25 mouse cellular contexts compared by ENCODE assay signal in genomic region chr2:104332707-104333106, GRCm38 (mm10).
A peak's percentile ranks its signal among the peaks of the same experiment; 100 is the strongest.
DNase-seq lines count a peak whose midpoint lies in the region; ATAC-seq and TF ChIP-seq lines count a peak whose summit lies in the region.
"Had no signal": no experiment of that assay in that cellular context is flagged by ENCODE, and none has a peak within 500 bp of the region (broad histone marks: within the 10 kb centered on the region; RNA-seq: fewer than 3 reads in every experiment).

No protein-coding gene starts in this region.

- H3K9me3 ChIP-seq in neural tube, embryonic 13.5 days, result no peaks in the 10 kb centered on the region
- H3K9me3 ChIP-seq in neural tube, embryonic 15.5 days (replicated peaks), result no peaks in the 10 kb centered on the region
- H3K9me3 ChIP-seq: embryonic facial prominence, embryonic 10.5 days; embryonic facial prominence, embryonic 13.5 days; forebrain, embryonic 12.5 days; forebrain, embryonic 15.5 days; G1E; hindbrain, embryonic 12.5 days; hindbrain, embryonic 15.5 days had no signal

- no peak for TF ChIP-seq CTCF in left cerebral cortex, adult 2 months (IDR thresholded peaks at IDR 0.05)

- no peaks in the 10 kb centered on the region for H3K27me3 ChIP-seq in neural tube, embryonic 13.5 days
- no peaks in the 10 kb centered on the region for H3K27me3 ChIP-seq in neural tube, embryonic 15.5 days (replicated peaks)
- H3K27me3 ChIP-seq: CH12.LX; embryonic facial prominence, embryonic 13.5 days; forebrain, embryonic 12.5 days; forebrain, embryonic 15.5 days; hindbrain, embryonic 12.5 days; hindbrain, embryonic 15.5 days had no signal

- intact Hi-C loops in left cerebral cortex, adult 2 months (cut with DNase I), result loop anchor here (5.0 to 10.0 kb wide), 3 partner anchors 75 to 162 kb away; partner anchors contain the start of gene Hipk3
- intact Hi-C loops in left cerebral cortex, postnatal 4 days (cut with DNase I), result loop anchor here (10.0 kb wide), 1 partner anchor 72 kb away; no protein-coding TSS in a partner anchor

- no peak overlapping the region for H3K9ac ChIP-seq in neural tube, embryonic 13.5 days
- no peak overlapping the region for H3K9ac ChIP-seq in neural tube, embryonic 15.5 days (replicated peaks)
- H3K9ac ChIP-seq: embryonic facial prominence, embryonic 13.5 days; forebrain, embryonic 12.5 days; forebrain, embryonic 15.5 days; hindbrain, embryonic 12.5 days; hindbrain, embryonic 15.5 days had no signal

- no peaks in the 10 kb centered on the region for H3K36me3 ChIP-seq in neural tube, embryonic 13.5 days
- no peaks in the 10 kb centered on the region for H3K36me3 ChIP-seq in neural tube, embryonic 15.5 days
- H3K36me3 ChIP-seq: embryonic facial prominence, embryonic 10.5 days; embryonic facial prominence, embryonic 13.5 days; forebrain, embryonic 12.5 days; forebrain, embryonic 15.5 days; G1E; hindbrain, embryonic 12.5 days; hindbrain, embryonic 15.5 days had no signal

- H3K27ac ChIP-seq in left cerebral cortex, adult 2 months, result peak overlapping the region; percentile 69
- 0 out of 2 replicates have a peak overlapping the region, but pooled peaks have one; percentile 4 for H3K27ac ChIP-seq in neural tube, embryonic 13.5 days (replicated peaks)
- H3K27ac ChIP-seq in neural tube, embryonic 15.5 days (replicated peaks), result 0 out of 2 replicates have a peak overlapping the region, but pooled peaks have one; percentile 13
- H3K27ac ChIP-seq: embryonic facial prominence, embryonic 10.5 days; embryonic facial prominence, embryonic 13.5 days; forebrain, embryonic 12.5 days; forebrain, embryonic 15.5 days; hindbrain, embryonic 12.5 days; hindbrain, embryonic 15.5 days had no signal

- H3K4me2 ChIP-seq in neural tube, embryonic 13.5 days, result no peak overlapping the region
- H3K4me2 ChIP-seq in neural tube, embryonic 15.5 days, result no peak overlapping the region
- H3K4me2 ChIP-seq: embryonic facial prominence, embryonic 13.5 days; forebrain, embryonic 12.5 days; forebrain, embryonic 15.5 days; heart, embryonic 11.5 days; hindbrain, embryonic 12.5 days; hindbrain, embryonic 15.5 days had no signal

- H3K4me3 ChIP-seq in left cerebral cortex, adult 2 months, result no peak overlapping the region
- no peak overlapping the region for H3K4me3 ChIP-seq in neural tube, embryonic 13.5 days
- H3K4me3 ChIP-seq in neural tube, embryonic 15.5 days (replicated peaks), result no peak overlapping the region
- H3K4me3 ChIP-seq: embryonic facial prominence, embryonic 10.5 days; embryonic facial prominence, embryonic 13.5 days; erythroblast, embryonic 14.5 days; forebrain, embryonic 12.5 days; forebrain, embryonic 15.5 days; hindbrain, embryonic 12.5 days; hindbrain, embryonic 15.5 days had no signal

- no peak for ATAC-seq in neural tube, embryonic 13.5 days (ENCODE audit: low read depth)
- no peak for ATAC-seq in neural tube, embryonic 15.5 days (ENCODE audit: low FRiP score)
- ATAC-seq: forebrain, embryonic 15.5 days; Patski had no signal

- peaks cover 39% of the 10 kb centered on the region for H3K4me1 ChIP-seq in neural tube, embryonic 13.5 days (replicated peaks)
- peaks cover 31% of the 10 kb centered on the region for H3K4me1 ChIP-seq in neural tube, embryonic 15.5 days
- H3K4me1 ChIP-seq: embryonic facial prominence, embryonic 13.5 days had no signal

- no peak for DNase-seq in left cerebral cortex, adult 2 months (ENCODE audit: extremely low spot score in 1 of 2, low spot score in 2 of 2)
- DNase-seq in left cerebral cortex, postnatal 4 days, result no peak
- DNase-seq in neural tube, embryonic 10.5 days (ENCODE audit: extremely low spot score, low spot score), result no peak
- no peak for DNase-seq in T-cell, adult 2 months (ENCODE audit: low spot score)
- DNase-seq: adrenal gland, adult 8-10 months; adrenal gland, postnatal 25 days; B cell, adult 2 months; cerebellum, adult 18-20 months; cerebellum, adult 9-10 months; cerebellum, postnatal 25 days; embryo, embryonic 11 days; gastrocnemius, postnatal 25 days had no signal

- WGBS in neural tube, embryonic 13.5 days, result 68% methylated on average over 4 of the region's 4 CpGs
- WGBS in neural tube, embryonic 15.5 days, result 66% methylated on average over 4 of the region's 4 CpGs

Comparison
In these comparisons a context has a peak if more than half of its experiments do, and no peak if none do; other contexts are left out.
1. H3K27ac ChIP-seq: peak in every context shown above with its lines; median percentile 69 in left cerebral cortex, adult 2 months; 13 in neural tube, embryonic 15.5 days; 4 in neural tube, embryonic 13.5 days.